Mouse (Mus musculus): Measurements from ENCODE around the gene Drg1. TPM values are rescaled to one million over a fixed set of nuclear protein-coding genes. Genes with fewer than 3 reads are reported as not detected.

Drg1 gene
- polyA plus RNA-seq (2015; fragmentation: Illumina TruSeq; extraction: RNeasy Lipid Tissue Mini Kit (QIAGEN cat#74804); ENCODE audit: low read depth, low replicate concordance) = 149 TPM

GRCm38 (mm10) chr11:3266079-3266685 lies at the start of gene Drg1:
TSS of gene Drg1 (minus strand) at chr11:3266415.

GRCm38 (mm10) chr11:3288521-3289301 lies 22.5 kb upstream of the Drg1 start, which contains the start of gene Patz1:
TSS of gene Patz1 (plus strand) at chr11:3288874.

GRCm38 (mm10) chr11:3202231-3202701 lies 63.9 kb downstream of the Drg1 start, which contains the start of gene Eif4enif1:
TSS of gene Eif4enif1 (plus strand) at chr11:3202392.

GRCm38 (mm10) chr11:3193363-3193762 lies 72.9 kb downstream of the Drg1 start, which contains the start of gene Sfi1:
TSS of gene Sfi1 (minus strand) at chr11:3193463.

Other genes starting within 250 kb of the Drg1 start
- gene Sfi1, start 73.0 kb downstream of the Drg1 start, polyA plus RNA-seq (2015; fragmentation: Illumina TruSeq; extraction: RNeasy Lipid Tissue Mini Kit (QIAGEN cat#74804); ENCODE audit: low read depth, low replicate concordance) = 16.2 TPM
- 39.0 TPM for gene Eif4enif1, start 64.0 kb downstream of the Drg1 start, polyA plus RNA-seq (2015; fragmentation: Illumina TruSeq; extraction: RNeasy Lipid Tissue Mini Kit (QIAGEN cat#74804); ENCODE audit: low read depth, low replicate concordance)
- 26.8 TPM for gene Patz1, start 22.5 kb upstream of the Drg1 start, polyA plus RNA-seq (2015; fragmentation: Illumina TruSeq; extraction: RNeasy Lipid Tissue Mini Kit (QIAGEN cat#74804); ENCODE audit: low read depth, low replicate concordance)
- 32.8 TPM for gene Pik3ip1, start 64.0 kb upstream of the Drg1 start, polyA plus RNA-seq (2015; fragmentation: Illumina TruSeq; extraction: RNeasy Lipid Tissue Mini Kit (QIAGEN cat#74804); ENCODE audit: low read depth, low replicate concordance)
- gene Limk2, start 142.8 kb upstream of the Drg1 start, polyA plus RNA-seq (2015; fragmentation: Illumina TruSeq; extraction: RNeasy Lipid Tissue Mini Kit (QIAGEN cat#74804); ENCODE audit: low read depth, low replicate concordance) = 105 TPM
- 29.3 TPM for gene Rnf185, start 185.9 kb upstream of the Drg1 start, polyA plus RNA-seq (2015; fragmentation: Illumina TruSeq; extraction: RNeasy Lipid Tissue Mini Kit (QIAGEN cat#74804); ENCODE audit: low read depth, low replicate concordance)
- gene Pla2g3, start 221.9 kb upstream of the Drg1 start, polyA plus RNA-seq (2015; fragmentation: Illumina TruSeq; extraction: RNeasy Lipid Tissue Mini Kit (QIAGEN cat#74804); ENCODE audit: low read depth, low replicate concordance) = 2.9 TPM
- 39.3 TPM for gene Inpp5j, start 238.4 kb upstream of the Drg1 start, polyA plus RNA-seq (2015; fragmentation: Illumina TruSeq; extraction: RNeasy Lipid Tissue Mini Kit (QIAGEN cat#74804); ENCODE audit: low read depth, low replicate concordance)
- gene Selenom, start 248.3 kb upstream of the Drg1 start, polyA plus RNA-seq (2015; fragmentation: Illumina TruSeq; extraction: RNeasy Lipid Tissue Mini Kit (QIAGEN cat#74804); ENCODE audit: low read depth, low replicate concordance) = 285 TPM